Mouse (Mus musculus) kidney, embryonic 15.5 days (tissue): ENCODE results near the gene Gpr55. TPM values are rescaled to one million over a fixed set of nuclear protein-coding genes. Genes with fewer than 3 reads are reported as not detected.

Source experiments
- ATAC-seq: fragments of 200-750 bp; cut with Nextera tagmentation; replicated peaks from 2 replicates; pipeline ENCODE4 v1.8.0; 2017; ENCODE audit warnings: moderate TSS enrichment; ENCODE audit not compliant: low FRiP score
- H3K27ac ChIP-seq: fragments of 300-500 bp; sonication (generic); 2 replicates; pipeline ENCODE4 v1.5.1; 2015; ENCODE audit warnings: mild to moderate bottlenecking, inconsistent platforms
- H3K27me3 ChIP-seq: fragments of 300-500 bp; sonication (generic); 2 replicates; pipeline ENCODE4 v1.6.1; 2015; ENCODE audit warnings: inconsistent platforms
- H3K36me3 ChIP-seq: fragments of 300-500 bp; sonication (generic); 2 replicates; pipeline ENCODE4 v1.6.1; 2015; ENCODE audit warnings: inconsistent platforms
- H3K4me1 ChIP-seq: fragments of 300-500 bp; sonication (generic); 2 replicates; pipeline ENCODE4 v1.6.1; 2015; ENCODE audit warnings: inconsistent platforms
- H3K4me2 ChIP-seq: fragments of 300-500 bp; sonication (generic); 2 replicates; pipeline ENCODE4 v1.6.1; 2015; ENCODE audit warnings: moderate library complexity, mild to moderate bottlenecking, inconsistent platforms
- H3K4me3 ChIP-seq: fragments of 300-500 bp; sonication (generic); replicated peaks from 2 replicates; pipeline ENCODE4 v1.5.1; 2015; ENCODE audit warnings: mild to moderate bottlenecking, inconsistent platforms
- H3K9ac ChIP-seq: fragments of 300-500 bp; sonication (generic); 2 replicates; pipeline ENCODE4 v1.6.1; 2015; ENCODE audit warnings: mild to moderate bottlenecking, inconsistent platforms
- H3K9me3 ChIP-seq: fragments of 300-500 bp; sonication (generic); replicated peaks from 2 replicates; pipeline ENCODE4 v1.6.1; 2016; ENCODE audit warnings: inconsistent platforms
- WGBS: fragments of 180-500 bp; shearing (Covaris S2); methylation state at CpG from one replicate; pipeline ENCODE4 v1.1.7; 2015; ENCODE audit warnings: mixed read lengths; 5-methylcytosine and 5-hydroxymethylcytosine counted together
- polyA plus RNA-seq: library from polyadenylated mRNA; unstranded; fragments of >200 nt; fragmentation: Nextera tagmentation; extraction: Ambion mirVana; gene quantifications from 2 replicates; pipeline ENCODE4 v1.2.1, GENCODE M21; 2015

The Gpr55 gene
- polyA plus RNA-seq, 1 experiment from 2014 or later = 0.04 TPM

- Histone ChIP-seq H3K4me2 (no peak overlapping the region), H3K9ac (no peak overlapping the region), H3K4me1 (no peaks in the 10 kb centered on the region), H3K27ac (no peak overlapping the region), H3K9me3 (no peaks in the 10 kb centered on the region), H3K36me3 (no peaks in the 10 kb centered on the region), H3K27me3 (no peaks in the 10 kb centered on the region), H3K4me3 (no peak overlapping the region)
- ATAC-seq = no peak
- WGBS = 43% methylated on average over 7 of the region's 7 CpGs
Observed at GRCm38 (mm10) chr1:85981738-85982357, 21.0 kb upstream of the Gpr55 start.

- Histone ChIP-seq H3K36me3 (no peaks in the 10 kb centered on the region), H3K9me3 (no peaks in the 10 kb centered on the region), H3K4me1 (no peaks in the 10 kb centered on the region), H3K9ac (no peak overlapping the region), H3K4me2 (no peak overlapping the region), H3K27me3 (no peaks in the 10 kb centered on the region), H3K4me3 (no peak overlapping the region), H3K27ac (no peak overlapping the region)
- WGBS = 78% methylated on average over 3 of the region's 3 CpGs
- no peak for ATAC-seq
Observed at GRCm38 (mm10) chr1:85977709-85978108, 16.9 kb upstream of the Gpr55 start.

GRCm38 (mm10) chr1:85973468-85973877 lies 12.7 kb upstream of the Gpr55 start:
- Histone ChIP-seq H3K27ac (no peak overlapping the region), H3K9ac (no peak overlapping the region), H3K36me3 (no peaks in the 10 kb centered on the region), H3K4me2 (no peak overlapping the region), H3K4me3 (no peak overlapping the region), H3K4me1 (no peaks in the 10 kb centered on the region), H3K27me3 (no peaks in the 10 kb centered on the region), H3K9me3 (no peaks in the 10 kb centered on the region)
- WGBS = 85% methylated on average over 2 of the region's 2 CpGs
- ATAC-seq = no peak

GRCm38 (mm10) chr1:85972341-85972740 lies 11.5 kb upstream of the Gpr55 start:
- no peak for ATAC-seq
- 64% methylated on average over 3 of the region's 3 CpGs for WGBS

GRCm38 (mm10) chr1:85971070-85971469 lies 10.3 kb upstream of the Gpr55 start:
- ATAC-seq = no peak
- H3K27ac ChIP-seq = no peak overlapping the region
- no peak overlapping the region for H3K9ac ChIP-seq
- no peaks in the 10 kb centered on the region for H3K36me3 ChIP-seq
- no peak overlapping the region for H3K4me3 ChIP-seq
- H3K4me2 ChIP-seq = no peak overlapping the region
- H3K4me1 ChIP-seq = no peaks in the 10 kb centered on the region
- H3K27me3 ChIP-seq = no peaks in the 10 kb centered on the region
- 96% methylated on average over 3 of the region's 3 CpGs for WGBS
- no peaks in the 10 kb centered on the region for H3K9me3 ChIP-seq

More at GRCm38 (mm10) chr1:85972341-85972740, 11.5 kb upstream of the Gpr55 start:
- Histone ChIP-seq H3K27ac (no peak overlapping the region), H3K9me3 (no peaks in the 10 kb centered on the region), H3K9ac (no peak overlapping the region), H3K4me3 (no peak overlapping the region), H3K4me1 (no peaks in the 10 kb centered on the region), H3K27me3 (no peaks in the 10 kb centered on the region), H3K36me3 (no peaks in the 10 kb centered on the region), H3K4me2 (no peak overlapping the region)

GRCm38 (mm10) chr1:85969519-85969918 lies 8.7 kb upstream of the Gpr55 start:
- H3K4me1 ChIP-seq = no peaks in the 10 kb centered on the region
- H3K9me3 ChIP-seq = no peaks in the 10 kb centered on the region
- no peaks in the 10 kb centered on the region for H3K27me3 ChIP-seq
- no peak overlapping the region for H3K9ac ChIP-seq
- no peaks in the 10 kb centered on the region for H3K36me3 ChIP-seq
- H3K4me3 ChIP-seq = no peak overlapping the region
- H3K27ac ChIP-seq = no peak overlapping the region
- no peak for ATAC-seq
- 88% methylated on average over 1 of the region's 1 CpGs for WGBS
- H3K4me2 ChIP-seq = no peak overlapping the region

- H3K4me2 ChIP-seq = no peak overlapping the region
- no peaks in the 10 kb centered on the region for H3K27me3 ChIP-seq
- H3K9me3 ChIP-seq = no peaks in the 10 kb centered on the region
- no peaks in the 10 kb centered on the region for H3K4me1 ChIP-seq
- 85% methylated on average over 1 of the region's 1 CpGs for WGBS
- ATAC-seq = no peak
- H3K36me3 ChIP-seq = no peaks in the 10 kb centered on the region
- no peak overlapping the region for H3K27ac ChIP-seq
- H3K4me3 ChIP-seq = no peak overlapping the region
- no peak overlapping the region for H3K9ac ChIP-seq
Observed at GRCm38 (mm10) chr1:85969081-85969480, 8.3 kb upstream of the Gpr55 start.

- no peak for ATAC-seq
- no peaks in the 10 kb centered on the region for H3K9me3 ChIP-seq
- no peak overlapping the region for H3K9ac ChIP-seq
- 81% methylated on average over 3 of the region's 3 CpGs for WGBS
- H3K27me3 ChIP-seq = no peaks in the 10 kb centered on the region
- H3K4me2 ChIP-seq = no peak overlapping the region
- H3K36me3 ChIP-seq = no peaks in the 10 kb centered on the region
- H3K27ac ChIP-seq = no peak overlapping the region
- no peaks in the 10 kb centered on the region for H3K4me1 ChIP-seq
- H3K4me3 ChIP-seq = no peak overlapping the region
Observed at GRCm38 (mm10) chr1:85965856-85966255, 5.0 kb upstream of the Gpr55 start.

- H3K36me3 ChIP-seq = no peaks in the 10 kb centered on the region
- H3K27me3 ChIP-seq = no peaks in the 10 kb centered on the region
- no peak overlapping the region for H3K9ac ChIP-seq
- H3K4me3 ChIP-seq = no peak overlapping the region
- H3K27ac ChIP-seq = no peak overlapping the region
- H3K4me2 ChIP-seq = no peak overlapping the region
- no peak for ATAC-seq
- WGBS = 75% methylated on average over 3 of the region's 3 CpGs
- no peaks in the 10 kb centered on the region for H3K9me3 ChIP-seq
- 0 out of 2 replicates have a peak, but pooled peaks cover 4% of the 10 kb centered on the region for H3K4me1 ChIP-seq
Observed at GRCm38 (mm10) chr1:85962081-85962480, 1.3 kb upstream of the Gpr55 start.

- Histone ChIP-seq H3K4me1 (0 out of 2 replicates have a peak, but pooled peaks cover 6% of the 10 kb centered on the region), H3K36me3 (no peaks in the 10 kb centered on the region), H3K27me3 (no peaks in the 10 kb centered on the region), H3K9ac (no peak overlapping the region), H3K4me2 (no peak overlapping the region), H3K27ac (no peak overlapping the region), H3K4me3 (no peak overlapping the region), H3K9me3 (no peaks in the 10 kb centered on the region)
- 67% methylated on average over 2 of the region's 2 CpGs for whole genome bisulfite sequencing
- no peak for ATAC-seq
Observed at GRCm38 (mm10) chr1:85959889-85960276, 924 bp downstream of the Gpr55 start.

GRCm38 (mm10) chr1:85959129-85959888 lies 1.5 kb downstream of the Gpr55 start:
- Histone ChIP-seq H3K9me3 (no peaks in the 10 kb centered on the region), H3K27ac (no peak overlapping the region), H3K27me3 (no peaks in the 10 kb centered on the region), H3K4me3 (no peak overlapping the region), H3K9ac (no peak overlapping the region), H3K36me3 (no peaks in the 10 kb centered on the region), H3K4me1 (0 out of 2 replicates have a peak, but pooled peaks cover 6% of the 10 kb centered on the region), H3K4me2 (no peak overlapping the region)
- no peak for ATAC-seq
- 64% methylated on average over 6 of the region's 6 CpGs for WGBS

- no peak overlapping the region for H3K9ac ChIP-seq
- no peaks in the 10 kb centered on the region for H3K36me3 ChIP-seq
- 64% methylated on average over 9 of the region's 9 CpGs for WGBS
- no peaks in the 10 kb centered on the region for H3K9me3 ChIP-seq
- H3K27ac ChIP-seq = no peak overlapping the region
- no peaks in the 10 kb centered on the region for H3K27me3 ChIP-seq
- no peak overlapping the region for H3K4me3 ChIP-seq
- ATAC-seq = no peak
- no peak overlapping the region for H3K4me2 ChIP-seq
- 0 out of 2 replicates have a peak, but pooled peaks cover 6% of the 10 kb centered on the region for H3K4me1 ChIP-seq
Observed at GRCm38 (mm10) chr1:85957942-85958619, 2.7 kb downstream of the Gpr55 start.
